Mouse (Mus musculus) liver, adult 2 months (tissue): Measurements from ENCODE around the gene Timm44.

Source experiments
- CTCF ChIP-seq: fragments of 200-500 bp; IDR thresholded peaks from 2 replicates; pipeline ENCODE4 v1.5.1; 2011; ENCODE audit warnings: low read depth, low read length, control low read depth
- POLR2A ChIP-seq: fragments of 200-500 bp; IDR thresholded peaks from 2 replicates; pipeline ENCODE4 v1.6.1; 2011; ENCODE audit warnings: low read length, control low read depth; ENCODE audit not compliant: insufficient read depth; ENCODE audit errors: extremely low read depth

GRCm38 (mm10) chr8:4250306-4250970, 25.3 kb downstream of the Timm44 start:
- no peak for TF ChIP-seq POLR2A
- TF ChIP-seq CTCF, result peak; percentile 91
